Mouse (Mus musculus): Measurements from ENCODE around the gene Hrh3.

Gene Hrh3

DNA sequence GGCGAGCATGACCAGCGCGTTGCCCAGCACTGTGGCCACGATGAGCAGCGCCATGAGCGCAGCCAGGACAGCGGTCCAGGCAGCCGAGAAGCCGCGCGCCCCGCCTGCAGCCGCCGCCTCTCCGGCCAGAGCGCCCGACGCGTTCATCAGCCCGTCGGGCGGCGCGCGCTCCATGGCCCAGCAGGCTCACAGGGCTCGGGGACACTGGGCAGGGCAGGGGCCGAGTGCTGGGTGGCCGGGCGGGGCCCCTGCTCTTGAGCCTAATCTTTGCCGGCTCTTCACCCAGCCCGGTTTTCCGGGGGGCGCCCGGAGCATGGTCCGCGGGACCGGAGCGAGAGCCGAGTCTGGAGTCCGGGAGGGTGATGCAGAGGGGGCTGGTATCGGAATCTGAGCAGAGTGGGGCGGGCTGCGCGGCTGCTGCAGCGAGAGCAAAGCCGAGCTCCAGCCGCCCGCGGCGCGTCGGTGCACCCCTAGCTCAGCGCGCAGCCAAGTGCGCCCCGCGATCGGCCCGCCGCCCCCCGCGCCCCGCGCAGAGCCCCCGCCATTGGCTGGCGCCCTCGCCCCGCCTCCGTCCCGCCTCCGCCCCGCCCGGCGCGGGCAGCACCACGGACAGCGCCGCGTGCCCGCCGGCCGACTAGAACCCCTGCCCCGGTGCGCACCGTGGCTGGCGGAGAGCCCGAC lies at the start of gene Hrh3:
Gene Hrh3, minus strand, starts transcription at position 511 of the 681 bp plus-strand sequence.
- DNase-seq: peak; percentile 75

DNA sequence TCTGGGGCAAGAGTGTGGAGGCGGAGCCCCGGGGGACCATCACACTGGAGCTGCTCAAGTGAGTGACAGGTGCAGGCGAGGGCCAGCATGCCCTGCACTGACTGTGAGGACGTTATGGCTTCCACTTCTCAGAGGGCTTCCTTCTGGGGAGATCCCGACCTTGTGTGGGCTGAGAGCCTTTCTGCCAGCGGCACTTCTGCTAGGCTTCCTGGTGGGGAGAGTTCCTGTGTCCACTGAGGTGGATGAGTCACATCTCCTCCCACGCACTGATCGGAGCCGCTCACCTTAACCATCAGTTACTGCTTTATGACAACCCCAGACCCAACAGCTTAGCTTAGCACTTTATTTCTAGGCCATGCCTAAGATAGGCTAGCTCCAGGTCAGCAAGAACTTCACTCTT lies 44.3 kb upstream of the Hrh3 start:
- DNase-seq: peak; percentile 52

DNA sequence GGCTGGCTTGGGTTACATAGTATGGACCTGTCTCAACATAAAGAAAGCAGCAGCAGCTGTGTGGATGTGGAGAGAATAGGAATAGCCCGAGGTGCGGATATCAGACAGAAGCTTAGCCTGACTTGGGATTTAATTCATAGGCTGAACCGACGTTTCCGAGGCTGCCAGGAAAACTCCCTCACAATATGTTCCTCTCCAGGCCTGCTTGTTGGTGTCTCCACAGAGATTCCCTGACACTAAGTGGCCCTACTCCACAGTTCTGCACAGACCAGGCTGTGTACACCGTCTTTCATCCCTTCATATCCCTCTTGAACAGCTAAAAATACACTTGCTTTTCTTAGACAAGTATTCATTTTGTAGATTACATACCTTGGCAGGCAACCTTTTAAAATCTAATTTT lies 43.1 kb upstream of the Hrh3 start:
- no peak for DNase-seq

DNA sequence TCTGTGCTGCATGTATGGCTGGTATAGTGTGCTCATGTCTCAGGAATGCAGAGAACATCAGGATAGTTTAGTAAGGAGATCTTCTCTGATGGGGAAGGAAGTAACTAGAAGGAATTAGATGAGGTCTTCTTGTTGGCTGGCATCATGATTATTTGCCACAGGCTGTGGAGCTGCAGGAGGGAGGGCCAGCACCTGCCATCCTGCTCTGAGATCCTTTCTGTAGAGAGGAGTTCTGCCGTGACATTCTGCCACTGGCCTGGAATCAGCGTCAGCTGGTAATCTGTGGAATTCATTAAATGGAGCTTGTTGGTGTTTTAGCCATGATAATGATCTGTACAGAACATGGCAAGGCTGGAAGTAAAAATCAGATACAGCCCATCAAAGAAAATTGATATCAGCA lies 41.8 kb upstream of the Hrh3 start:
- peak; percentile 64 for DNase-seq

DNA sequence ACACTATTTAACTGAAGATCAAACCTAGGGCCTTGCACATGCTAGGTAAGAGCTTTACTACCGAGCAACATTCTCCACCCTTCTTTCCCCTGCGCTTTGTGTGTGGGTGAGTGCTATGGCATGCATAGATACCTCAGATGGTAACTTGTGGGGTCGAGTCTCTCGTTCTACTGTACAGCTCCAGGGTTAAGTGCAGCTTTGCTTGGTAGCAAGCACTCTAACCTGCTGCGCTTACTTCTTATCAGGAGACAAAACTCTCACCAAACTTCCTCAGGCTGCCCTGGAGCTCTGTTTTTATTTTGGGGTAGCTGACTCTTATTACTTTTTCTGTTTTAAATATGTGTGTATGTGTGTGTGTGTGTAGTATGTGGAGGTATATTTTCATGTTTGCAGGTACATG lies 31.1 kb upstream of the Hrh3 start:
- DNase-seq: no peak

DNA sequence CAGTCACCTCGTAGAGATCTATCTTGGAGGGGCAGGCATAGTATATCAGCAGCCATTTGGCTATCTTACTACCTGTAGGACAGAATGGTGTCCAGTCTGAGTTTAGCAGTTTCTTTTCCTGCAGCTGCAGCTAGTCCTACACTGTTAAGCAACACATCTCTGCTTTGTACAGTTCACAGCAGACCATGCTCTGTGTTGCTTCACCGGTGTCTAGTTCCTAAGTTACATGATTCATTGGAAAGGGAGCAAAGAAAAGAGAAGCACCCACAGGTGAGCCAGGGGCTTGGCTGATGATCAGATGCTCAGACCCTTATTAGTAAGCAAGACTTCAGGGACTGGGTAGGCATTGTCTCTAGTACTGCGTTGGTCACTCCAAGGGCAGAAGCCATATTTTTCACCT lies 29.6 kb upstream of the Hrh3 start:
- DNase-seq: no peak

DNA sequence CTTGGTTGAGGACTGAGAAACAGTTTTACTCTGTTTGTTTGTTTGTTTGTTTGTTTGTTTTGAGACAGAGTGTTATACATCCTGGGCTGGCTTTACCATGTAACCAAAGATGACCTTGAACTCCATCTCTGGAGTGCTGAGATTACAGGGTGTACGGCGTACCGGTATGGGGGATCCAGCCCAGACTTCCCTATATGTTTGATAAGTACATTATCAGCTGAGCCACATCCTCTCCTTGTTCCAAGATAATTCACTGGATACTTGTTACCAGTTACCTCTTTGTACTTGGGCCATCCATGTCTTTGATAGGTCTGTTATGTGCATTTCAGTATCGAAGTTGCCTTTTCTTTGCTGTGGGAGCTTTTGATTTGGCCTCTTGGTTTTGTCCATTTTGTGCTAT lies 28.9 kb upstream of the Hrh3 start:
- DNase-seq: no peak

DNA sequence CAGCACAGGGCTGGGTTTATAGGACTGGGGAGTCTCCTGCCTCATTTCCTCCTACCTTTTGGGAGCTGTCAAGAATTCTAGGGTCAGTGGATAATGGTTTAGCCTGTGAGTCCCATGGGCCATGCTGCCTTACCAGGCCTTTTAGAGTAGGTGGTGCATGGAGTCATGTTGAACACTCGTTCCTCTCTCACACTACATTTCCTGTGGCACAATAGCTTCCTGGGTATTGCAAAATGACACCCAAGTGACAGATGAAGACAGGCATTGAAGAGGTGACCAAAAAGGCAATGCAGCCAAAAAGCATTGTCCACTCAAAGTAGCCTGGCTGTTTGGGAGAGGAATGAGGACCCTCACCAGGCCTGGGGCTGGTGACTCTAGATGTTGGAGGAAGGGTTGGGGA lies 23.4 kb upstream of the Hrh3 start:
- no peak for DNase-seq

DNA sequence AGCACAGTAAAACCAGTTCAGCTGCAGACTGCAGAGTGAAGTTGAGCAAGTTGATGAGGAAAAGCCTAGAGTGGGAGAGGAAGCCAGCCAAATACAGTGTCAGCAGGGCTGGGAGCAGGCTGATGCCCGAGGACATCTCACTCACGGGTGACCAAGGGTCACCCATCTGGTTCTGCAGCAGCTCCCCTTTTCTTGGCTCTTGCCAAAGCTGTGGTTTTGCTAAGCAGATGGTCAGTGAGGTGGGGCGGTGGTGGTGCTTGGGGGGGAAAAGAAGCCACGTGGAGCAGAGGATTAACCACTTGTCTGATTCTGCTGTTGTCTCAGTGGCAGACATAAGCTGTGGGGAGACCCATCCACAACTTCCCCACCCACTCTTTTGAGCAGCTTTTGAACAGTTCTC lies 21.9 kb upstream of the Hrh3 start:
- no peak for DNase-seq

DNA sequence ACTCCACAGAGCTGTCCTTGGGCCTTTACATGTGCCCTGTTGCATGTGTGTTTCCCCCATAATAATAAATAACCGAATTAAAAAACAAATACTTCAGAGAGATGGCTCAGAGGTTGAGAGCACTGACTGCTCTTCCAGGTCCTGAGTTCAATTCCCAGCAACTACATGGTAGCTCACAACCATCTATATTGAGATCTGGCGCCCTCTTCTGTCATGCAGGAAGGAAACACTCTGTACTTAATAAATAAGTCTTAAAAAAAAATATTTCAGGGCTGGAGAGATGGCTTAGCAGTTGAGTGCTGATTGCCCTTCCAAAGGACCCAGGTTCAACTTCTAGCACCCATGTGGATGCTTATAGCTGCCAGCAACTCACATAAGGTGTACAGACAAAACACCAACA lies 19.9 kb upstream of the Hrh3 start:
- no peak for DNase-seq

DNA sequence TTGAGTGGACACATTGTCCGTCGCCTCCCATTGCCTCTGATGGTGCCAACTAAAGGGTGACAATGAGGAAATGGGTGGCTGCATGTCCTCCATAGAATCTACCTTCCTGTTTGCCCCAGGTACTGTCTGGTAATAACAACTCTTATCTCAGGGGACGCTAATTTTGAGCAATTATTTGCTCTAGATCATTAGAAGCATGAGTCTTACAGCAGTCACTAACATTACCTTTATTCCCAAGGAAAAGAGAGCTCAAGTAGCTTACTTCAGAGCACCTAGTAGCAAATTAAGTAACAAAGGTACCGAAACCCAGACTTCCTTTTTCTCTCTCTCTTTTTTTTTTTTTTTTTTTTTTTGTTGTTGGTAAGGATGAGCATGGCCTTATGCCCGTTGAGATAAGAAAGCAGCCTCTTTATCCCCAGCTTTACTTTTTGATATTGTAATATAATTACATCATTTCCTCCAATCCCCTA lies 16.0 kb upstream of the Hrh3 start:
- DNase-seq: no peak

DNA sequence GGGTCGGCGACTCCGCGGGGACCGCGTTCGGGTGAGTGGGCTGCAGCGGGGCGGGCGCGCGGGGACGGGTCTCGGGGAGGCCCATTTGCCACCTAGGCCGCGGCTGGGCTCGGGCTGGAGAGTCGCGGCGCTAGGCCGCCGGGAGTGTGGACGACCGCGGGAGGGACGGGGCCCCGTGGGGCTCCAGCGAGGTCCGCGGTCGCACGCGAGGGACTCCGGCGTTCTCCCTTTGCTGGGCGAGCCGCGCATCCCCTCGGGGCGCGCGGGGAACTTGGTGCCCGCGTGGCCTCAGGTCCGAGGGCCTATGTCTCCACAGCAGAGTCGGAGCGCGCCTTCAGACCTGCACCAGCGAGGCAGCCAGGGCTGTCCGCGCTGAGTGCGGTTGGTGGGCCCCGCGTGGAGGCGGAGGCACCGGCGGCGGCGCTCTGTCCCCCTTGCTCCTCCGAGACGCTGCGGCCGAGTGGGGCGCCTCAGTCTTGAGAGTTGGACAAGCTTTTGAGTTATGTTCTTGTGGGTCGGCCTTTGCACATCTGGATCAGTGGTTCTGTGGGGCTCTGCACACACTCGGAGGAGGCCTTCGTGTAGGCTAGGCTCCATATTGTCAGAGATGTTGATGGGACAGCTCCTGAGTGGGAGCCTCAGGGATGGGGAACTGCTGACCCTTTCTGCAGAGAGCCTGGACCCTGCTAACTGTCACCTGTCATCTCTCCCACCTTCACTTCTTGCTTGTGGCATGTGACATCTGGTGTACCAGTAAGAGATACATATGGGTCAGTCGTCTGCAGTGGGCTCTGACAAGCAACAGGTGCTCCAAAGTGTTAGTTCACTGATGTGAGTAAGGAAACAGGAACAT lies 15.4 kb upstream of the Hrh3 start:
- no peak for DNase-seq

DNA sequence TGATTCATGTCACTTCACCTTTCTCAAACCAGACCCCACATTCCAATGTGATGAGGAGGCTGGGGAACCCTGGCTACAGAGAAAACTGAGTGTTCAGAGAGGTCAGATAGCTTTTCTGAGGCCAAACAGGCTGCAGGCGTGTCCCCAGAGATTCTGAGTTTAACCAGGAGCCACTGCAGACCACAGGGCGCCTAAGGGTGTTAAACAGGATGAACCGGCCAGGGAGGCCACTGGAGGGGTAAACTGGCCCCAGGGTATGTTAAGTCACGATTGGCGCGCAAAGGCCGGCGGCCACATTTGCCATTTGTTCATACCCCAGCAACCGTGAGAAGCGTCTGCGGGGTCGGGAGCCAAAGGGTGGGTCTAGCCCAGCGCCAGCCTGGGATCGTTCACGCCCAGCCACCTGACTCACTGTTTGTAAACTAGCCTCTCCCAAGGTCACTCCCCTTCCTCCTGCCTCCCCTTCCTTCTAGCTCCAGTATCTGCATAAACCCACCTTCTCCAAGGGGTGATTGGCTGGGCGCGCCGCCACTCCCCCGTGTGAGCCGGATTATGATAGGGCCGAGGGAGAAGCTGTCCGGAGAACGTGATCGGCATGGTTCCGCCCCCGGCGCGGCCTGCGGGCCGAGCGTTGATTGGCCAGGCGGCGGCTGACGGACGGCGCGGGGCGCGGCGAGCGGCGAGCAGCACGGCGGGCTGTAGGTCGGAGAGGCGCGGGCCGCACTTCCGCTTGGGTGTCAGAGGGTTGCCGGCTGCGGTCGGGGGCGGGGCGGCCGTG lies 14.6 kb upstream of the Hrh3 start, which contains the start of gene Osbpl2:
Gene Osbpl2, plus strand, starts transcription at position 646 of the 778 bp plus-strand sequence.
- DNase-seq: peak; percentile 100

DNA sequence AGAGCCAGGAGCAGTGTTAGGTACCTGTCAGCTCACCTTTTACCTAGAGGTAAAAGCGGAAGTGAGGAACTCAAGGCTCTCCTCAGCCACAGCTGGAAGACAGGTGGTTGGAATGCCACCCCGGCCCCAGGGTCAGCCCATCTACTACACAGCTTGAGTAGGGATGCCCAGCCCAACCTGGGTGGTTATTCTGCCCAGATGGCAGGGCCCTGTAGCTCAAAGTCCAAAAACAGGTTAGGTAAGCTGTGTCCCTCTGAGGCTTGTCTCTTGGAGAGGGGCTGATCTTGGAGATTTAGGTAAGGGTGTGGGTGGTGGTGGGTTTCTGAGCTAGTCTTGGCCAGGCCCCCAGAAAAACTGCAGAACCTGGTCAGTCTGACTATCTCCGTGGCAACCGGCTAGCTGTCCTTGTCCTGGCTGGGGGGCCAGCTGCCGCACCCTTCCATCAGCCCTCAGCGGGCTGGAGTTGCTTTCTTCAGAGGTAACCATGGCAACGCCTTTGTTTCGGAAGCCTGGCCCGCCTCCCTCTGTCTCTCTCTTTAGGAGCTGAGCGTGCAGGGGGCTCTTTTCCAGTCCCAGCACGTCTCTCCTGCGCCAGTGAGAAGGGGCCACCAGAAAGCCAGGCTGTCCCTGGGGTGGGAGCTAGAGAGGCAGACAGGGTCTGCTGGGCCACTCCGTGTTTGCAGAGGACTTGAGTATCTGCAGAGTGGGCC lies 13.4 kb upstream of the Hrh3 start:
- peak; percentile 49 for DNase-seq

DNA sequence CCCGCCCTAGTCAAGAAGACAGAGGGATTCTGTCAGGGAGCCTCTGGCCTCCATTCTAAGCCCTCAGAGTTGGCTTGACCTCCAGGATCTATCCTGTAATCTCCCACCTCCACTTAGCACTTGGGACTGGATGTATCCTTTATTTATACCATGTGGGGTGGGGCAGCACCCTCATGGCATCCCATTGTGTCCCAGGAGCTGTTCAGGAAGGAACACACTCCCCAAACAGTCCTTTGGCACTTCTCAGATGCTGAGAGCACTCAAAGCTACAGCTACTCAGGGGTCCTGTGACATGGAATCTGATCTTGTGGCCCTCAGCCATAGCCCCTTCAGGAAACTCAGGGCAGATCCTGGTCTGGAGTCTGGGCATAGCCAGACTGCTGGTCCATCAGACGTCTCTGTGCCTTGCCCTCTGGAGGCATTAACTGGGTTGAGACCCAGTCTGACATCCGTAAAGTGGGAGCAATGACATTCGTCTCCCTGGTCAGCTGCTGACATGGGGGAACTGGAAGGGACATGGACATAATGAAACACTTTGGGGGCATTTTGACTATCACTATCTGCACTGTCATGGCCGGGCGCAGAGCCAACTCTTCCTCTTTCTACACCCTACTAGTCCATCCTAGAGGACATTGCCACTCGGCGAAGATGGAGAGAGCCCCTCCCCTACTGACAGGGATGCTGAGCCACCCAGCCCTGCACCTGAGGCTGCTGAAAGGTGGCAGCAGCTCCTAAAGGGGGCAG lies 12.6 kb upstream of the Hrh3 start:
- peak; percentile 48 for DNase-seq

DNA sequence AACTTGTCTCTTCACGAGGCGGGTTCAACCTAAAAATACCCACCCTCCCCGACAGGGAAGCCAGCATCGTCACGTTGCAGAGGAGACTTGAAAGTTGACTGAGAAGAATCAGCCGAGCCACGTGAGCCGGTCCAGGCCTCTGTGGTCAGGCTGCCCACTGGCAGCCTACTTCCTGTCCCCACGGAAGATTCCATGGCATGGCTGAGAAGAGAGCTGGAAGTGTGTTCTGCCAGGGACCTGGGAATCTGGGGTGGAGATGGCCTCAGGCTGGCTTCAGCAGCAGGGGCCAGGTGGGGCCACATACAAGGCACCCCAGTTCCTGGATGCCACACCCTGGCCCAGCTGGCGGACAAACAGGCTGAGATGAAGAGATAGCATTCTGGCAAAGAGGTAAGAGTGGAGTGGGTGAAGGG lies 11.8 kb upstream of the Hrh3 start:
- no peak for DNase-seq

DNA sequence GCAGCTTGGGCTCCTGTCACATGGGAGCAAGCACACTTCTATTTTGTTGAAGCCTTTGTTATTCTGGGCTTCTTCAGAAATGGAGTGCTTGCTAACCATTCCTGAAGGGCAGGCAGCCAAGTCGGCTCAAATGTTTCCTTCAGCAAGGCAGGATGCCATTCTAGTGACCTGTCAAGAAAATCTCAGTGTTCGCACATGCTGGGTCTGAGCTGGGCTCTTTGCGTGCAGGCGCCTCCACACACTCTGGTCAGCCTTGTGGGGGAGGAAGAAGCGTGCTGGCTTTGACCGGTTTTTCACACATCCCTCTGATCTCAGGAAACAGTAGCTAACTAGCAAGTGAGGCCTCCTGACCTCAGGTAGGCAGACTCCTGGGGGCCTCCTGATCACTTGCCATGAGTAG lies 11.0 kb upstream of the Hrh3 start:
- peak; percentile 56 for DNase-seq

DNA sequence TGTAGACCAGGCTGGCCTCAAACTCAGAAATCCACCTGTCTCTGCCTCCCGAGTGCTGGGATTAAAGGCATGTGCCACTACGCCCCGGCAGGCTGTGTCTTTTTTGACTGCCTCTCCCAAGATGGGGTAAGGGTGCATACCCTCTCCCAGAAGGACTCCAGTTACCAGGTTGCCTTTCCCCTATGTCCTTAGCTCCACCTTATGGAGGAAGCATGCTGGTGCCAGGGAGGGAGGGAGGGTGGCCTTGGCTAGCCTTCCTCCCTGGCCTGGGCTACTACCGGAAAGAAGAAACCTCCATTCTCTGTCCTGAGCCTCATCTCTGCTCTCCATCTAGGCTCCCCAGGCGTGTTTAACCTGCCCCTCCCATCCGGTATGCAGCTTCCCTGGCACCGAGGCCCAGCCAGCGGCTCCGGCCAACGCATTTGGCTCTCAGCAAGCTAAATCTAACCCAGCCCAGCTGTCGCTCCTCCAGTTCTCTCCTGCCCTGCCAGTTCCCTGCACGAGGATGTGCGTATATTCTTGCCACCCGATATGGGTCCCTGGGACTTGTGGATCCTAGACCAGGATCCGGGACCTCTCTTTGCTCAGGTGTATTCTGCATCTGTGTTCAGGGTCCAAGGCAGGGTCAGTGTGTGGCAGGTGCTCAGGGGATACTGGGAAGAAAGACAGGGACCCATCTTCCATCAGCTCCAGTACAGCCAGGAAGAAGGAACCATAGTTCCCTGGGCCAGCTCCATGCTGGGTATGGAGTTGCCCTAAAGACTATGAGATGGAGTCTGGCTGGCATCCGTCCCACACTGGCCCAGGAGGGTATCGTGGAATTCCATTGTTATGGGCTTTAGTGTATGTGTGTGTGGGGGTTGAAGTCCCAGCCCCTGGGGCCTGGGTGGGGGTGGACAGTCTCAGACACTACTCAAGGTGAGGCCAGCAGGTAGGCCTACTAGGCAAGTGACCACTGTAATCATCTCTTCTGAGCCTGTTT lies 9.9 kb upstream of the Hrh3 start:
- peak; percentile 72 for DNase-seq

DNA sequence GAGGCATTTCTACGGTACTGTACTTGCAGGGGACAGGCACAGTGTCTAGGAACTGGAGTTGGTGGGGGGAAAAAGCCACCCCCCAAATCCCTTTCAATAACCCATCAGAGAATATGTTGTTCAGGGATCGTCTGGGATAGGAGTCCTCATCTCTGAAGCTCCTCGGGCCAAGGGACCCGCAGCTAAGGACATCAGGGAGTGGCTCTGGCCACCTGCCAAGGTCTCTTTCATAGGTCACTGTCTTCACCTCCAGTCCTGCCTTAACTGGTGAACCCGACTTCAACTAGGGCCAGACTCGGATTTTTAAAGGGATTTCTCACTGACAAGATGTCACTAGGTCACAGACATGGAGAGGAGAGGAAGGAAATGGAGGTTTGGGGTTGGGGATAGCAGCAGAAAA lies 4.0 kb upstream of the Hrh3 start:
- DNase-seq: no peak

DNA sequence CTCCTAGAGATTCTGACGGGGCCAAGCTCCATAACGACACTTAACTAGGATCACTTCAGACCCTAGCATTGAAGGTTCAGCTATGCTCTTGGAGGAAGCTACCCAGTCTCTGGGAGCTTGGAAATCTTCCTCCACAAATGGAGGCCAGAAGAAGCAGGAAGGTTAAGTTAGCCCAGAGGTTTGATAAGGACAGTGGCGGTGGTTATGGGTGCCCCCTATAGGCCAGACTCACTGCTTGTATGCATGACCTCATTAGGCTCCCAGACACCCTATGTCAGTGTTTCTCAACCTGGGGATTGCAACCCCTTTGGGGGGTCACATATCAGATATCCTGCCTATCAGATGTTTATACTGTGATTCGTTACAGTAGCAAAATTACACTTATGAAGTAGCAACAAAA lies 2.8 kb upstream of the Hrh3 start:
- no peak for DNase-seq

All from cerebellum, adult 8-10 months (tissue).